Mouse (Mus musculus) ES-E14 (cell line): ENCODE measurements around the gene Tbcc.

Experiments used
- MAFK ChIP-seq: IDR thresholded peaks from 2 replicates; pipeline ENCODE4 v1.6.1; 2014; ENCODE audit warnings: mild to moderate bottlenecking, low read depth, low read length, inconsistent platforms; ENCODE audit not compliant: insufficient read depth
- ZC3H11A ChIP-seq: IDR thresholded peaks from 2 replicates; pipeline ENCODE4 v1.6.1; 2012; ENCODE audit warnings: low read depth, mild to moderate bottlenecking, inconsistent platforms, low read length, borderline replicate concordance

- TF ChIP-seq MAFK (no peak), ZC3H11A (no peak)
These were observed 38.8 kb downstream of the Tbcc start for GRCm38 (mm10) chr17:46929277-46929676.
